Mouse (Mus musculus) lung, postnatal 0 days (tissue): ENCODE measurements at regions not wholly inside any gene's neighbourhood (a gene's known extent, or its start where the extent isn't known, plus 50 kb on each side); places are given as distances from the start of the nearest gene placed in this dataset.

Experiments
- ATAC-seq: fragments of 200-750 bp; cut with Nextera tagmentation; 2 replicates; pipeline ENCODE4 v1.8.0; 2017; ENCODE audit warnings: moderate library complexity
- DNase-seq: peaks from one replicate; pipeline ENCODE4 v3.0.0-alpha.2; 2016; ENCODE audit warnings: low spot score
- H3K27ac ChIP-seq: fragments of 300-500 bp; sonication (generic); 2 replicates; pipeline ENCODE4 v1.5.1; 2014; ENCODE audit warnings: antibody characterized with exemption, mild to moderate bottlenecking, low read length, mixed read lengths
- H3K27me3 ChIP-seq: fragments of 300-500 bp; sonication (generic); replicated peaks from 2 replicates; pipeline ENCODE4 v1.6.1; 2014; ENCODE audit warnings: low read length, mixed read lengths; ENCODE audit not compliant: insufficient read depth
- H3K36me3 ChIP-seq: fragments of 300-500 bp; sonication (generic); 2 replicates; pipeline ENCODE4 v1.6.1; 2014; ENCODE audit warnings: low read length, mixed read lengths; ENCODE audit not compliant: insufficient read depth
- H3K4me1 ChIP-seq: fragments of 300-500 bp; sonication (generic); 2 replicates; pipeline ENCODE4 v1.6.1; 2014; ENCODE audit warnings: antibody characterized with exemption, low read depth, low read length, mixed read lengths; ENCODE audit not compliant: insufficient read depth
- H3K4me2 ChIP-seq: fragments of 300-500 bp; sonication (generic); replicated peaks from 2 replicates; pipeline ENCODE4 v1.6.1; 2014; ENCODE audit warnings: low read depth, mild to moderate bottlenecking, low read length, moderate library complexity, mixed read lengths
- H3K4me3 ChIP-seq: fragments of 300-500 bp; sonication (generic); 2 replicates; pipeline ENCODE4 v1.5.1; 2014; ENCODE audit warnings: low read depth, low read length
- H3K9ac ChIP-seq: fragments of 300-500 bp; sonication (generic); replicated peaks from 2 replicates; pipeline ENCODE4 v1.6.1; 2014; ENCODE audit warnings: low read depth, mild to moderate bottlenecking
- H3K9me3 ChIP-seq: fragments of 300-500 bp; sonication (generic); 2 replicates; pipeline ENCODE4 v1.6.1; 2016; ENCODE audit warnings: low read length, mixed read lengths
- CTCF ChIP-seq: IDR thresholded peaks from 2 replicates; pipeline ENCODE4 v1.5.1; 2016; ENCODE audit warnings: antibody characterized with exemption, mild to moderate bottlenecking
- EP300 ChIP-seq: IDR thresholded peaks from 2 replicates; pipeline ENCODE4 v1.6.1; 2016; ENCODE audit warnings: antibody characterized with exemption, mild to moderate bottlenecking, control low read depth
- WGBS: fragments of 180-500 bp; shearing (Covaris S2); extraction: QIAGEN DNeasy Blood & Tissue Kit; methylation state at CpG from one replicate; pipeline ENCODE4 v1.1.7; 2014; 5-methylcytosine and 5-hydroxymethylcytosine counted together

- DNase-seq: peak; percentile 16
- H3K9me3 ChIP-seq: no peaks in the 10 kb centered on the region
These were observed 329.7 kb upstream of the Slc35b3 start for GRCm38 (mm10) chr13:39290216-39290960.

GRCm38 (mm10) chr13:39282272-39282671 is 321.6 kb upstream of the Slc35b3 start:
- no peak for DNase-seq
- 91% methylated on average over 2 of the region's 2 CpGs for WGBS
- TF ChIP-seq CTCF (no peak), EP300 (no peak)

More at GRCm38 (mm10) chr13:39290216-39290960, 329.7 kb upstream of the Slc35b3 start:
- TF ChIP-seq CTCF: no peak
- TF ChIP-seq EP300: no peak
- Histone ChIP-seq H3K4me3 (no peak overlapping the region), H3K4me1 (no peaks in the 10 kb centered on the region), H3K27ac (no peak overlapping the region), H3K4me2 (no peak overlapping the region), H3K36me3 (no peaks in the 10 kb centered on the region), H3K27me3 (no peaks in the 10 kb centered on the region), H3K9ac (no peak overlapping the region)
- no peak for ATAC-seq
- 40% methylated on average over 5 of the region's 6 CpGs for WGBS

DNA sequence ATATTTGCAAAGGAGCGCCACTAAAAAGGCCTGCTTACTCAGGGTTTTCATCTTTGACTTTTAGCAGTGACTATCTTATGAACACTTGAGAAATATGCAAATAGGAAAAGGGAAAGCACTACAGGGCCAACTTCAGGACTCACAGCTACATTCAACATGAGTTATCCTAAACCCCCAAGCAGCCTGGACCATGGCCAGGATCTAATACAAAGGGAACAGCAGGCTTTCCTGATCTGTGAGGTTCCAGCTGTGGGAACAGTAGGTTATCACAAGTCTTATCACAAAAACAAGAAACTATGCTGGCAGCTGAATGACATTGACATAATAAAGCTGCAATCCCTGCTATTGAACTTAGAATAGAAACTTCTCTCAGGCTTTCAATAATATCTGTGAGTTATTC is 317.4 kb upstream of the Slc35b3 start:
- no peak overlapping the region for H3K27ac ChIP-seq
- H3K9me3 ChIP-seq: no peaks in the 10 kb centered on the region
- no peaks in the 10 kb centered on the region for H3K27me3 ChIP-seq
- H3K36me3 ChIP-seq: no peaks in the 10 kb centered on the region
- 61% methylated on average over 1 of the region's 1 CpGs for WGBS
- no peak overlapping the region for H3K4me3 ChIP-seq
- TF ChIP-seq EP300 (no peak), CTCF (no peak)
- no peak for ATAC-seq
- no peak for DNase-seq
- no peak overlapping the region for H3K9ac ChIP-seq
- no peaks in the 10 kb centered on the region for H3K4me1 ChIP-seq
- no peak overlapping the region for H3K4me2 ChIP-seq

More at GRCm38 (mm10) chr13:39282272-39282671, 321.6 kb upstream of the Slc35b3 start:
- Histone ChIP-seq H3K27me3 (no peaks in the 10 kb centered on the region), H3K4me2 (no peak overlapping the region), H3K9ac (no peak overlapping the region), H3K4me1 (no peaks in the 10 kb centered on the region), H3K27ac (no peak overlapping the region), H3K9me3 (no peaks in the 10 kb centered on the region), H3K36me3 (no peaks in the 10 kb centered on the region), H3K4me3 (no peak overlapping the region)
- no peak for ATAC-seq

- Histone ChIP-seq H3K27ac (no peak overlapping the region), H3K4me3 (no peak overlapping the region), H3K4me1 (no peaks in the 10 kb centered on the region), H3K9me3 (no peaks in the 10 kb centered on the region), H3K4me2 (no peak overlapping the region), H3K9ac (no peak overlapping the region), H3K36me3 (no peaks in the 10 kb centered on the region), H3K27me3 (no peaks in the 10 kb centered on the region)
- no peak for DNase-seq
- TF ChIP-seq CTCF (no peak), EP300 (no peak)
- no peak for ATAC-seq
- WGBS: 65% methylated on average over 5 of the region's 5 CpGs
These were observed 305.3 kb upstream of the Slc35b3 start for GRCm38 (mm10) chr13:39266024-39266423.

DNA sequence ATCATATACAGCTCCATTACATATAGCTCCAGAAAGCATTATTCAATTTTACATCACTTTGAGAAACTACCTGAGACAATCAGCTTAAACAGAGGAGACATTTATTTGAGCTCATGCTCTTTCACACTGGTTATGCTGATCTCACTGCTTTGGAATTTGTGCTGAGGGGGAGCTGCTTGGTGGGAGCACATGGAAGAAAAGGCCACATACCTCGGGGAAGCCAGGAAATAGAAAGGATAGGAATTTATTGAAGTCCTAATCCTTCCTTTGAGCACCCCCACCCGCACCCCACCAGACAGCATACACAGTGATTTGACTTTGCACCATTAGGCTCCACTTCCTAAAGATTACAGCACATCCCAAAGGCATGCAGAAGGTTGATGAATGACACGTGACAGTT is 296.0 kb upstream of the Slc35b3 start:
- Histone ChIP-seq H3K4me3 (no peak overlapping the region), H3K4me2 (no peak overlapping the region), H3K9me3 (no peaks in the 10 kb centered on the region), H3K27ac (no peak overlapping the region), H3K4me1 (no peaks in the 10 kb centered on the region), H3K9ac (no peak overlapping the region), H3K27me3 (no peaks in the 10 kb centered on the region), H3K36me3 (no peaks in the 10 kb centered on the region)
- TF ChIP-seq EP300: no peak
- TF ChIP-seq CTCF: no peak
- ATAC-seq (no peak), DNase-seq (no peak)
- 33% methylated on average over 3 of the region's 3 CpGs for WGBS

GRCm38 (mm10) chr13:39255338-39255737 is 294.7 kb upstream of the Slc35b3 start:
- no peaks in the 10 kb centered on the region for H3K36me3 ChIP-seq
- no peaks in the 10 kb centered on the region for H3K9me3 ChIP-seq
- no peak overlapping the region for H3K9ac ChIP-seq
- no peak overlapping the region for H3K4me2 ChIP-seq
- H3K4me3 ChIP-seq: no peak overlapping the region
- no peaks in the 10 kb centered on the region for H3K4me1 ChIP-seq
- no peaks in the 10 kb centered on the region for H3K27me3 ChIP-seq
- 56% methylated on average over 3 of the region's 3 CpGs for WGBS
- DNase-seq (no peak), ATAC-seq (no peak)
- H3K27ac ChIP-seq: no peak overlapping the region
- TF ChIP-seq EP300 (no peak), CTCF (no peak)

DNA sequence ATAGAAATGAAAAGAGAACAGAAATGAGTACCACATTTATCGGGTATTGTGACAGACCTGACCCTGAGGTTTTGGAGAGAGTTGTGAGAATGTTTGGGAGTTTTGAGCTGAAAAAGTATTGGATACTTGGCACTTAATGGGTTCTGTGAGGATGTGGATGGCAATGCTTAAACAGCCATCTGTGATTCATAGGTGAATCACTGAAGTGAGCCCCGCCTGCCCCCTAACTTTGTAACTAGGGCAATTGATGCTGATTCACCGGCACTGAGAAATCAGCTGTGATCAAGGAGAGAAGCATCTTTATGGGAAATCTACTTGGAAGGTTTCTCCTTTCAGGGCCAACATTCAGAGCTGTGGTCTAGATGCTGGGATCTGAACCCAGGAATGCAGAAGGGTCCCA is 291.9 kb upstream of the Slc35b3 start:
- Histone ChIP-seq H3K4me2 (no peak overlapping the region), H3K4me1 (no peaks in the 10 kb centered on the region), H3K27ac (no peak overlapping the region), H3K9me3 (no peaks in the 10 kb centered on the region), H3K9ac (no peak overlapping the region), H3K27me3 (no peaks in the 10 kb centered on the region), H3K36me3 (no peaks in the 10 kb centered on the region), H3K4me3 (no peak overlapping the region)
- ATAC-seq (no peak), DNase-seq (no peak)
- WGBS: 90% methylated on average over 3 of the region's 3 CpGs
- no peak for TF ChIP-seq CTCF
- no peak for TF ChIP-seq EP300
